Mouse (Mus musculus) embryonic facial prominence, embryonic 13.5 days (tissue): Measurements from ENCODE around the gene Agbl3. TPM values are rescaled to one million over a fixed set of nuclear protein-coding genes. Genes with fewer than 3 reads are reported as not detected.
A peak's percentile ranks its signal among the peaks of the same experiment; 100 is the strongest.

Experiments used
- ATAC-seq: fragments of 200-750 bp; cut with Nextera tagmentation; 2 replicates; pipeline ENCODE4 v1.8.0; 2017; ENCODE audit warnings: low read depth; ENCODE audit not compliant: insufficient number of reproducible peaks, insufficient read depth, low FRiP score, low TSS enrichment
- H3K27ac ChIP-seq: fragments of 300-500 bp; sonication (generic); 2 replicates; pipeline ENCODE4 v1.5.1; 2015; ENCODE audit warnings: moderate library complexity, mild to moderate bottlenecking, inconsistent platforms
- H3K27me3 ChIP-seq: fragments of 300-500 bp; sonication (generic); 2 replicates; pipeline ENCODE4 v1.6.1; 2015; ENCODE audit warnings: mild to moderate bottlenecking, inconsistent platforms
- H3K36me3 ChIP-seq: fragments of 300-500 bp; sonication (generic); 2 replicates; pipeline ENCODE4 v1.6.1; 2015; ENCODE audit warnings: mild to moderate bottlenecking, inconsistent platforms
- H3K4me1 ChIP-seq: fragments of 300-500 bp; sonication (generic); 2 replicates; pipeline ENCODE4 v1.6.1; 2015; ENCODE audit warnings: inconsistent platforms
- H3K4me2 ChIP-seq: fragments of 300-500 bp; sonication (generic); 2 replicates; pipeline ENCODE4 v1.6.1; 2015; ENCODE audit warnings: moderate library complexity, mild to moderate bottlenecking, inconsistent platforms
- H3K4me3 ChIP-seq: fragments of 300-500 bp; sonication (generic); 2 replicates; pipeline ENCODE4 v1.5.1; 2015; ENCODE audit warnings: mild to moderate bottlenecking, inconsistent platforms
- H3K9ac ChIP-seq: fragments of 300-500 bp; sonication (generic); 2 replicates; pipeline ENCODE4 v1.6.1; 2015; ENCODE audit warnings: mild to moderate bottlenecking, inconsistent platforms
- H3K9me3 ChIP-seq: fragments of 300-500 bp; sonication (generic); 2 replicates; pipeline ENCODE4 v1.6.1; 2016; ENCODE audit warnings: inconsistent platforms
- WGBS: fragments of 180-500 bp; shearing (Covaris S2); methylation state at CpG from one replicate; pipeline ENCODE4 v1.1.7; 2015; ENCODE audit warnings: mixed read lengths; 5-methylcytosine and 5-hydroxymethylcytosine counted together
- polyA plus RNA-seq: library from polyadenylated mRNA; unstranded; fragments of >200 nt; fragmentation: Nextera tagmentation; extraction: Ambion mirVana; gene quantifications from 2 replicates; pipeline ENCODE4 v1.2.1, GENCODE M21; 2015

The Agbl3 gene
- polyA plus RNA-seq, result 9.3 and 11.4 TPM in 2 replicates

DNA sequence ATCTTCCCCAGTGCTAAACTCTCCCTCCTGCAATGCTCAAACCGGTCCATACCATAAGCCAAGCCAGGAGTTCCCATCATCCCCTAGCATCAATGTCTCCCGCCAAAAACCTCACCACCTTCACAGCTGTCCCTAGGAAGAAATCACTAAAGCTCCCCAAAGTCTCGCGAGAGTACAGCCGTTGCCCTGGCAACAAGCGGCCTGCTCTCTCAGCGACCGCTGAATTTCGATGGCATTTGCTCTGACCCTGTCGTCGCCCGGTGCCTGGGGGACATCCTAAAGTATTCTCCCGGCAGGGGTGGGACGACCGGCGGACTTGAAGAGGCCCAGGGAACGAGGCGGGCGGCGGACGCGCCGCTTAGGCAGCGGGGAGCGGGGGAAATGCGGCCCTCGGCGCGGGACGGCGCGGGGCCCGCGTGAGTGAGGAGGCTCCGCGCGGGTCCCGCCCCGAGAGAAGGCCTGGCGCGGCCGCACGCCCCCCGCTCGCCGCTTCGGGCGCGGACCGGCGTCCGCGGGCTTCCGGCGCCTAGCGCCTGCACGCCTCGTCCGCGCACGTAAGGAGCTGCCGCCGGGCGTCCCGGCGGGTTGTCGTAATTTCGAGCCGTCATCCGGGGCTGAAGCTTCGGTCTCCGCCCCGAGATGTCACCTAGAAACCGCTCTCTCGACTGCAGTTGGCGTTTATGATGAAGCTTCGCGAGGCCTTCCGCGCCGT is at the start of gene Agbl3:
Gene Agbl3 (plus strand): TSS at position 202 of the 712 bp plus-strand sequence.
- Histone ChIP-seq H3K4me2 (peak within 1 kb of the TSS; percentile 66), H3K27ac (peak within 1 kb of the TSS; percentile 95), H3K9me3 (no peaks in the 10 kb centered on the region), H3K4me3 (peak within 1 kb of the TSS; percentile 58), H3K27me3 (no peaks in the 10 kb centered on the region), H3K9ac (peak within 1 kb of the TSS; percentile 91), H3K4me1 (no peaks in the 10 kb centered on the region), H3K36me3 (no peaks in the 10 kb centered on the region; the same call in 1 of the 2 replicates)
- WGBS, result under 1% methylated on average over 70 of the region's 81 CpGs
- peak; percentile 87 for ATAC-seq

GRCm38 (mm10) chr6:34731007-34731406 is 49.2 kb upstream of the Agbl3 start:
- H3K36me3 ChIP-seq, result no peaks in the 10 kb centered on the region
- H3K9ac ChIP-seq, result no peak overlapping the region
- H3K4me2 ChIP-seq, result peak overlapping the region; percentile 20
- no peaks in the 10 kb centered on the region for H3K27me3 ChIP-seq
- no peaks in the 10 kb centered on the region for H3K9me3 ChIP-seq
- H3K27ac ChIP-seq, result peak overlapping the region; percentile 60; the same call in 1 of the 2 replicates
- H3K4me1 ChIP-seq, result peaks cover 56% of the 10 kb centered on the region
- no peak overlapping the region for H3K4me3 ChIP-seq
- WGBS, result 61% methylated on average over 6 of the region's 6 CpGs
- ATAC-seq, result no peak

DNA sequence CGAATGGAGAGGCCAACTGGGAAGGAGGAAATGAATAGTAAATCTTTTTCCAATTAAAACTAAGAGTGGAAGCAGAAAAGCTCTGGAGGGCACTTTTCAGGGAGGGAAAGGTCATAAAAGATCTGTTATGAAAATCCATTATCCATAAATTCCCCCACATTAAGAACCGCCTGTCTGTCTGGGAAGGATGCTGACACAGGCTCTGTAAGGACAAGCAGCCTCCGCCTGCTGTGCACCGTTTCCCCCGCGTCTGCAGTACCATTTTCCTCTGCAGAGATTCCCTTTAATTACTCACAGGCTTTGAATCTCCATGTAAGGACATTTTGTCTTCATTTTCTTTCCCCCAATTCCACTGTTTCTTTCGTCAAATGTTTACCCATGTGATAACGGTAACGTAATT is 48.7 kb upstream of the Agbl3 start:
- Histone ChIP-seq H3K9me3 (no peaks in the 10 kb centered on the region), H3K4me2 (peak overlapping the region; percentile 20), H3K4me3 (no peak overlapping the region), H3K36me3 (no peaks in the 10 kb centered on the region), H3K4me1 (peaks cover 51% of the 10 kb centered on the region), H3K9ac (no peak overlapping the region), H3K27me3 (no peaks in the 10 kb centered on the region), H3K27ac (peak overlapping the region; percentile 60; the same call in 1 of the 2 replicates)
- no peak for ATAC-seq
- WGBS, result 33% methylated on average over 9 of the region's 9 CpGs

GRCm38 (mm10) chr6:34734940-34735695 is 45.1 kb upstream of the Agbl3 start:
- H3K9ac ChIP-seq, result no peak overlapping the region
- no peaks in the 10 kb centered on the region for H3K9me3 ChIP-seq
- WGBS, result 76% methylated on average over 13 of the region's 13 CpGs
- H3K27ac ChIP-seq, result peak overlapping the region; percentile 44; the same call in 1 of the 2 replicates
- no peak overlapping the region for H3K4me3 ChIP-seq
- no peak for ATAC-seq
- H3K36me3 ChIP-seq, result no peaks in the 10 kb centered on the region
- no peak overlapping the region for H3K4me2 ChIP-seq
- no peaks in the 10 kb centered on the region for H3K27me3 ChIP-seq
- peaks cover 30% of the 10 kb centered on the region for H3K4me1 ChIP-seq

GRCm38 (mm10) chr6:34736934-34737333 is 43.3 kb upstream of the Agbl3 start:
- Histone ChIP-seq H3K4me3 (no peak overlapping the region), H3K9me3 (no peaks in the 10 kb centered on the region), H3K27ac (no peak overlapping the region), H3K4me1 (peaks cover 11% of the 10 kb centered on the region), H3K27me3 (no peaks in the 10 kb centered on the region), H3K9ac (no peak overlapping the region), H3K36me3 (peaks cover 5% of the 10 kb centered on the region), H3K4me2 (no peak overlapping the region)
- ATAC-seq, result no peak
- 55% methylated on average over 2 of the region's 2 CpGs for WGBS

GRCm38 (mm10) chr6:34743946-34744345 is 36.3 kb upstream of the Agbl3 start:
- H3K4me3 ChIP-seq, result no peak overlapping the region
- H3K27me3 ChIP-seq, result no peaks in the 10 kb centered on the region
- peaks cover 34% of the 10 kb centered on the region for H3K4me1 ChIP-seq
- ATAC-seq, result no peak
- WGBS, result 53% methylated on average over 4 of the region's 4 CpGs
- H3K9ac ChIP-seq, result no peak overlapping the region
- no peaks in the 10 kb centered on the region for H3K9me3 ChIP-seq
- peaks cover 51% of the 10 kb centered on the region for H3K36me3 ChIP-seq
- peak overlapping the region; percentile 78 for H3K27ac ChIP-seq
- no peak overlapping the region for H3K4me2 ChIP-seq

DNA sequence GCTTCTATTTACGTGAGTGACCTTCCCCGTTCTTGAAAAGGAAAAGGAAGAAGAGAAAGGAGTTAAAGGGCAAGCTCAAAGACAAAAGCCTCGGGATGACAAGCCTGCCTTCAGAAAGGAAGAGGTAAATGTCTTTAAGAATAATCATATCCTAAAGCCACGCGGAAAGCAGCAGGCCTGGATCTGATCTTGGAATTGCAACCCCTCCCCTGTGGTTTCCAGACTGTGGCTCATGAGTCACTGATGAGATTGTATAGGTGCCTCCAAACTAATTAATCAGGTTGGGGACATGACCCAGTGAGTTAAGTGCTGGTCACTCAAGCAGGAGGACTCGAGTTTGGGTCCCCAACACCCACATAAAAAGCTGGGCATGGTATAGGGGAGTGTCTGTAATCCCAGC is 32.4 kb upstream of the Agbl3 start:
- H3K4me1 ChIP-seq, result peaks cover 45% of the 10 kb centered on the region
- H3K9me3 ChIP-seq, result no peaks in the 10 kb centered on the region
- H3K27ac ChIP-seq, result no peak overlapping the region
- no peak overlapping the region for H3K9ac ChIP-seq
- no peak overlapping the region for H3K4me2 ChIP-seq
- H3K36me3 ChIP-seq, result peaks cover 65% of the 10 kb centered on the region
- WGBS, result 65% methylated on average over 6 of the region's 6 CpGs
- no peaks in the 10 kb centered on the region for H3K27me3 ChIP-seq
- ATAC-seq, result no peak
- no peak overlapping the region for H3K4me3 ChIP-seq

GRCm38 (mm10) chr6:34748566-34748965 is 31.7 kb upstream of the Agbl3 start:
- Histone ChIP-seq H3K27me3 (no peaks in the 10 kb centered on the region), H3K36me3 (peaks cover 67% of the 10 kb centered on the region), H3K4me2 (no peak overlapping the region), H3K4me1 (peaks cover 38% of the 10 kb centered on the region), H3K9ac (no peak overlapping the region), H3K9me3 (no peaks in the 10 kb centered on the region), H3K27ac (no peak overlapping the region), H3K4me3 (no peak overlapping the region)
- ATAC-seq, result no peak
- 42% methylated on average over 11 of the region's 11 CpGs for WGBS

DNA sequence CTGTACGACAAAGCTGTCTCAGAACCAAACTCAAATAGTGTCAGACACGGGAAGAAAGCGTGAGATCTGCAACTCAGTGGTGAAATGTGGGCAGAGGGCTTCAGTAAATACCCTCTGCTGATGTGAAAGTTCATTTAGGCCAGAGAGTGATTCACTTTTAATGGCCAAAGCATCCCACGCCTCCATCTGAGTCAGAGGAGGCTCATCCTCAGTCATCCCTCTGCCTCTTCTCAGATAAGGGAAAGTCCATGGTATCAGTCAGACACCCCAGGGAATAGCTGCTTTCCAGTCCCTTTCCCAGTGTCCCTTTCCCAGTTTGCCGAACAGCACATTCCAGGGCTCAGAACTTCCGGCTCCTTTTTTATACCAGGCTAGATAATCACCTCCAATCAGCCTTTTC is 30.7 kb upstream of the Agbl3 start:
- WGBS, result 79% methylated on average over 6 of the region's 6 CpGs
- ATAC-seq, result no peak
- Histone ChIP-seq H3K36me3 (peaks cover 66% of the 10 kb centered on the region), H3K9me3 (no peaks in the 10 kb centered on the region), H3K4me1 (peaks cover 32% of the 10 kb centered on the region), H3K27me3 (no peaks in the 10 kb centered on the region), H3K9ac (no peak overlapping the region), H3K4me2 (no peak overlapping the region), H3K4me3 (no peak overlapping the region), H3K27ac (0 out of 2 replicates have a peak overlapping the region, but pooled peaks have one; percentile 11)

DNA sequence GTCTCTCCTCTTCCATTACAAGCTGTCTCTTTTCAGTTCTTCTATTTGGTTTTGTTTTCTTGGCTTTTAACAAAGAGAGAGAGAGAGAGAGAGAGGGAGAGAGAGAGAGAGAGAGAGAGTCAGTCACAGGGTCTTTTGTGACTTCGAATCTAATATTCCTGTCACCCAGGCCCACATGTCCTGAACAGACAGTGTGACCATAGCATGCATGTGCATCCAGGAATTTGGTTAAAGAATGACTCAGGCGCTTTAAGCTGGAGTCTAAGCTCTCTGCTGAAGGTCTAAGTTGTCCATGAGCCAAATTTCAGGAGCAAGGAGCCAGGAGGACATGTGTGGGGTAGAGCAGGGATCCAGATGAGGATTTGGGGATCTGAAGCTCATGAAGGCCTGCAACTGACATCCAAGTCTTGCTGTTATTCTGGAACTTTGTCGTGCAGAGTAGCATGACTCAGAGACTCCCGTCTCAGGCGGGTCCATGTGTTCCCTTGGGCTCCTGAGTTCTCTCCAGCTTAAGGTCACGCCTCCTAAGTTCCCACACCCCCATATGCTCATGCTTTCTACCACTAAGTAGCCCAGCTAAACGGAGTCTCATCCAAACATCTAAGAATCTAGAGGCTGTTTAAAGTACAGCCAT is 29.6 kb upstream of the Agbl3 start:
- no peak overlapping the region for H3K4me2 ChIP-seq
- H3K4me1 ChIP-seq, result peaks cover 31% of the 10 kb centered on the region
- H3K36me3 ChIP-seq, result peaks cover 61% of the 10 kb centered on the region
- H3K27me3 ChIP-seq, result no peaks in the 10 kb centered on the region
- no peak overlapping the region for H3K4me3 ChIP-seq
- 0 out of 2 replicates have a peak overlapping the region, but pooled peaks have one; percentile 28 for H3K27ac ChIP-seq
- no peak for ATAC-seq
- H3K9ac ChIP-seq, result no peak overlapping the region
- WGBS, result 72% methylated on average over 7 of the region's 7 CpGs
- no peaks in the 10 kb centered on the region for H3K9me3 ChIP-seq

DNA sequence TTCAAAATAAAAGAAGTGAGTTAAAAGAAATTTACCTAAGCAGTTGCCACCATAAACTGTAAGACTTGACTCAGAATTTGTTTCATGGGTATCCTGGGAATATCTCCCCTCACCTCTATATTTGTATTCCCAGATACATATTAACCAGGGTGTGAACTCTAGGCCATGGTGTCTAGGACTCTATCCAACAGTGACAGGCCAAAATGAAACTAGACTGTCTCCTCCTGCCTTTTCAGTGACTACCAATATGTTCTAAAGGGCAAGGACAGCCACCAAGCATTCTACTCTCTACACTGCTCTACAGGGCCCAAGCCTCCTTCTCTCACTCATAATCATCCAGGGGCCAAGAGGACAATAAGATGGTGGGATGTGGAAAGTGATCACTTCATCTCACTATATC is 28.6 kb upstream of the Agbl3 start:
- no peak for ATAC-seq
- Histone ChIP-seq H3K4me2 (no peak overlapping the region), H3K36me3 (peaks cover 62% of the 10 kb centered on the region), H3K9ac (no peak overlapping the region), H3K27ac (no peak overlapping the region), H3K9me3 (no peaks in the 10 kb centered on the region), H3K4me3 (no peak overlapping the region), H3K4me1 (peaks cover 31% of the 10 kb centered on the region), H3K27me3 (no peaks in the 10 kb centered on the region)
